Mouse (Mus musculus) forebrain, embryonic 11.5 days (tissue): Measurements from ENCODE around the gene Vmn1r47. TPM values are rescaled to one million over a fixed set of nuclear protein-coding genes. Genes with fewer than 3 reads are reported as not detected.
"Not testable (repeated sequence)": the region's sequence is repeated elsewhere in the genome, so short reads cannot be mapped to it uniquely, and the experiment has no call there.

ENCODE experiments used
- ATAC-seq: fragments of 200-750 bp; cut with Nextera tagmentation; replicated peaks from 2 replicates; pipeline ENCODE4 v1.8.0; 2017; ENCODE audit warnings: moderate TSS enrichment; ENCODE audit not compliant: low FRiP score
- DNase-seq: peaks from one replicate; pipeline ENCODE4 v3.0.0-alpha.2; 2017; ENCODE audit warnings: low spot score
- H3K27ac ChIP-seq: fragments of 300-500 bp; sonication (generic); 2 replicates; pipeline ENCODE4 v1.5.1; 2014; ENCODE audit warnings: low read depth, low read length
- H3K27me3 ChIP-seq: fragments of 300-500 bp; sonication (generic); 2 replicates; pipeline ENCODE4 v1.6.1; 2014; ENCODE audit warnings: mild to moderate bottlenecking, low read length, mixed read lengths; ENCODE audit not compliant: control insufficient read depth, insufficient read depth
- H3K36me3 ChIP-seq: fragments of 300-500 bp; sonication (generic); 2 replicates; pipeline ENCODE4 v1.6.1; 2014; ENCODE audit warnings: mild to moderate bottlenecking, low read length, moderate library complexity, mixed read lengths; ENCODE audit not compliant: control insufficient read depth, insufficient read depth
- H3K4me1 ChIP-seq: fragments of 300-500 bp; sonication (generic); replicated peaks from 2 replicates; pipeline ENCODE4 v1.6.1; 2014; ENCODE audit warnings: low read length, mixed read lengths; ENCODE audit not compliant: control insufficient read depth, insufficient read depth
- H3K4me2 ChIP-seq: fragments of 300-500 bp; sonication (generic); 2 replicates; pipeline ENCODE4 v1.6.1; 2014; ENCODE audit warnings: low read depth, mild to moderate bottlenecking, low read length, moderate library complexity, mixed read lengths; ENCODE audit not compliant: severe bottlenecking
- H3K4me3 ChIP-seq: fragments of 300-500 bp; sonication (generic); 2 replicates; pipeline ENCODE4 v1.5.1; 2014; ENCODE audit warnings: low read depth, low read length
- H3K9ac ChIP-seq: fragments of 300-500 bp; sonication (generic); 2 replicates; pipeline ENCODE4 v1.6.1; 2014; ENCODE audit warnings: low read length
- H3K9me3 ChIP-seq: fragments of 300-500 bp; sonication (generic); 2 replicates; pipeline ENCODE4 v1.6.1; 2016; ENCODE audit warnings: low read length, mixed read lengths; ENCODE audit not compliant: control insufficient read depth
- WGBS: fragments of 180-500 bp; shearing (Covaris S2); extraction: QIAGEN DNeasy Blood & Tissue Kit; methylation state at CpG from one replicate; pipeline ENCODE4 v1.1.7; 2014; 5-methylcytosine and 5-hydroxymethylcytosine counted together
- polyA plus RNA-seq: library from polyadenylated mRNA; unstranded; fragments of >200 nt; fragmentation: Nextera tagmentation; extraction: Ambion mirVana; gene quantifications from 2 replicates; pipeline ENCODE4 v1.2.1, GENCODE M21; 2014

Gene Vmn1r47
- not detected in 2 replicates for polyA plus RNA-seq

DNA sequence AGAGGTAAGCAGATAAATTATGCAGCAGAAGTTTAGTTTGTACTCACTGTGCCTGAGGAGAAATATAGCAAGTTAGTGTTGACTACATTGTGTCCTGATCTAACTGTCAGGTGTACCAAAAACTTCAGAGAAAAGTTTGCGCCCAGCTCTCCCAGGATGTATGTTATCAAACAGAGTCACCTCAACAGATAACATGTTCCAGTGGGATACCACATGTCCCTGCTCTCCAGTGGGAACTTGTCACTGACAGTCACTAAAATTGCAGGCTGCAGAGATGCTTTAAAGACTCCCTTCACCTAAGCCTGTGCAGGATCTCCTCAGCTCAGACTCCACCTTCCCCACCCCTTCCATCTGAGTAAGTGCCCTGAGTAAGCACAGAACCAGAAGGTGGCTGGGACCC, at the start of gene Vmn1r47:
Vmn1r47 (plus strand) TSS at position 301 of the 400 bp plus-strand sequence.
- H3K27me3 ChIP-seq, DNase-seq, ATAC-seq, H3K27ac ChIP-seq, H3K9ac ChIP-seq, H3K36me3 ChIP-seq, H3K4me1 ChIP-seq, H3K9me3 ChIP-seq, H3K4me3 ChIP-seq, H3K4me2 ChIP-seq: not testable (repeated sequence)
- WGBS, result 89% methylated on average over 1 of the region's 1 CpGs

DNA sequence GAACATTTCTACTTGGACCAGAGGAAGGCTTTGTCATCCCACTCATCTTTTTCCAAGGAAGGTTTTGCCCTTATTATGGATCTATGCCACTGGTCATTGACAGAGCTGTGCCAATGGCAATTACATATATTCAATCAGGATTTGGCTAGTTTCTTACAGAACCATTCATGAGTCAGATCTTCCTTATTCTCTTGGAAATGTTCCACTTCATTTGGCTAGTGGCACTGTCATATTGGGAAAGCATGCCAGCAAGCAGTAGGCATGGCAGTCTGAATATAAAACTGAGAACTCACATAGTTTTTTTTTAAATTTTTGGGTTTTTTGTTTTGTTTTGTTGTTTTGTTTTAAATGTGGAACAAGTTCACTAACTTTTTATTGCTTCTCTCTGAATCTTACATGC, 49.6 kb upstream of the Vmn1r47 start:
- no peak overlapping the region for H3K27ac ChIP-seq
- H3K4me2 ChIP-seq, result no peak overlapping the region
- H3K27me3 ChIP-seq, result no peaks in the 10 kb centered on the region
- no peak overlapping the region for H3K4me3 ChIP-seq
- H3K9me3 ChIP-seq, result no peaks in the 10 kb centered on the region; the same call in 1 of the 2 replicates
- no peak overlapping the region for H3K9ac ChIP-seq
- ATAC-seq (no peak), DNase-seq (no peak)
- no peaks in the 10 kb centered on the region for H3K36me3 ChIP-seq
- no peaks in the 10 kb centered on the region for H3K4me1 ChIP-seq

DNA sequence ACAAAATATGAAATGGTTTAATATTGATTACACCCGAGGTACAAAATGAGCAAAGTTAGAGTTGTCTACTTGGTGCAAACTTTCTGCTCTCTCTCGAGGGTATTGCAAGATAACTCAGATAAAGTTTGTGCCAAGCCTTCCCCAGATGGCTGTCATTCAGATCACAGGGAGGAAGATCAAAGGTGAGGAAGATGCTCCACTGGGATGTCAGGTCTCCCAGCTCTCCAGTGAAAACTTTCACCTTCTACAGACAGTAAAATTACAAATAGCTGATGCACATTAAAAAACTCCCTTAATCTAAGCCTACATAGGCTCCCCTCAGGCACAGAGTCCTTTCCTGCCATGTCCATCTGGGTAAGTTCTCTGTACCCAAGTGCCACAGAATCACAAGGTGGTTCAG, 46.9 kb upstream of the Vmn1r47 start, which contains the start of gene Vmn1r46:
Vmn1r46 (plus strand) TSS at position 301 of the 400 bp plus-strand sequence.
- H3K36me3 ChIP-seq, result no peaks in the 10 kb centered on the region
- no peak within 1 kb of the TSS for H3K4me3 ChIP-seq
- no peaks in the 10 kb centered on the region for H3K27me3 ChIP-seq
- DNase-seq, result no peak
- ATAC-seq, result no peak
- no peak within 1 kb of the TSS for H3K27ac ChIP-seq
- no peak within 1 kb of the TSS for H3K9ac ChIP-seq
- WGBS, result 68% methylated on average over 2 of the region's 2 CpGs
- H3K9me3 ChIP-seq, result no peaks in the 10 kb centered on the region; the same call in 1 of the 2 replicates
- H3K4me2 ChIP-seq, result no peak within 1 kb of the TSS
- no peaks in the 10 kb centered on the region for H3K4me1 ChIP-seq

DNA sequence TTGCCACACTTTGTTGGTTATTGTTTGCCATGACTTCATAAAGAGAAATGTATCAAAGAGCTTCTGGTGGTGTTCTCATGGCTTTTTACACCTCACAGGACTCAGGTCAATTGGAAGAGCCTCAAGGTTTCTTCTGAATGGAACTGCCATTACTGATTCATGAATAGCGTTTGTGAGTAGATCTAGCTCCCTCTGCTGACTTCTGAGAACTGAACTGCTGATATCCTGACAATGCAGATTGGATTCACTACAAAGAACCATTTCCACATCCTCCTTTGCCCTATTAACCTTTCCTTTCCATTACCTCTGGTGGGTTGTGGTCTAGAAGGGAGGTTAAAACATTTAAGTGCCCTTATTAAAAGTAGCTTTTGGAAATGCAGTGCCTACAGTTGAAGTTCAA, 30.0 kb upstream of the Vmn1r47 start:
- no peak for ATAC-seq

DNA sequence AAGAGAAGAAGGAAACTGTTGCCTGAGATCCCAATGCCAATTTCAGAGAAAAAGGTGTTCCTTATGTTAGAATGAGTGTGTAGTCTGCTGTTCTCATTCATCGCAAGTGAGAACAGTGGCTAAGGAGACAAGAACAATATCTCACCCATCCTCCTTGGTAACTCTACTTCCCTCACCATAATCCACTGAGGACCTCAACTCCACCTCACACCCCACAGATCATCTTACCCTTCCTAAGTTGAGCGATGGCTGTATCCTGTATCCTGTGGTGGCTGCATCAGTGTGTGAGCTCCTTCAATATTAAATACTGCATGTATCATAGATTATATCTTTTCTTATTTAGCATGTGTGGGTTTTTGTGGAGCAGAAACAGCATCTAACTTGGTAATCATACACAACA, 20.8 kb downstream of the Vmn1r47 start, which contains the start of gene Vmn1r48:
Vmn1r48 (minus strand) TSS at position 101 of the 400 bp plus-strand sequence.
- not testable (repeated sequence) for H3K27me3 ChIP-seq, H3K36me3 ChIP-seq, DNase-seq, H3K9ac ChIP-seq, H3K4me1 ChIP-seq, H3K4me2 ChIP-seq, H3K4me3 ChIP-seq, H3K27ac ChIP-seq, ATAC-seq, H3K9me3 ChIP-seq
- WGBS, result no CpG with 5 or more reads among the region's 2 CpGs

More for the DNA sequence above, 30.0 kb upstream of the Vmn1r47 start:
- no peaks in the 10 kb centered on the region for H3K27me3 ChIP-seq
- H3K4me3 ChIP-seq, result no peak overlapping the region
- H3K4me1 ChIP-seq, result no peaks in the 10 kb centered on the region
- H3K9me3 ChIP-seq, result no peaks in the 10 kb centered on the region
- no peak overlapping the region for H3K4me2 ChIP-seq
- WGBS, result 18% methylated on average over 1 of the region's 1 CpGs
- DNase-seq, result no peak
- H3K9ac ChIP-seq, result no peak overlapping the region
- H3K36me3 ChIP-seq, result no peaks in the 10 kb centered on the region
- H3K27ac ChIP-seq, result no peak overlapping the region

Other genes starting within 250 kb of the Vmn1r47 start
- not detected in 2 replicates for gene Vmn1r42, start 139.7 kb upstream of the Vmn1r47 start, polyA plus RNA-seq
- gene Vmn1r43, start 139.7 kb upstream of the Vmn1r47 start, polyA plus RNA-seq, result not detected in 2 replicates
- not detected in 2 replicates for gene Vmn1r44, start 132.5 kb upstream of the Vmn1r47 start, polyA plus RNA-seq
- gene Vmn1r45, start 75.5 kb upstream of the Vmn1r47 start, polyA plus RNA-seq, result not detected in 2 replicates
- not detected in 2 replicates for gene Vmn1r46, start 46.8 kb upstream of the Vmn1r47 start, polyA plus RNA-seq
- gene Vmn1r48, start 20.7 kb downstream of the Vmn1r47 start, polyA plus RNA-seq, result not detected in 2 replicates
- not detected in 2 replicates for gene Vmn1r49, start 62.4 kb downstream of the Vmn1r47 start, polyA plus RNA-seq
- gene Vmn1r50, start 85.3 kb downstream of the Vmn1r47 start, polyA plus RNA-seq, result not detected in 2 replicates
- not detected in 2 replicates for gene Vmn1r51, start 106.4 kb downstream of the Vmn1r47 start, polyA plus RNA-seq
- gene Vmn1r52, start 158.7 kb downstream of the Vmn1r47 start, polyA plus RNA-seq, result not detected in 2 replicates
- gene V1ra8, start 186.6 kb downstream of the Vmn1r47 start, polyA plus RNA-seq, result not detected in 2 replicates
- not detected in 2 replicates for gene Vmn1r53, start 208.3 kb downstream of the Vmn1r47 start, polyA plus RNA-seq
- not detected in 2 replicates for gene Vmn1r54, start 230.2 kb downstream of the Vmn1r47 start, polyA plus RNA-seq